Mouse (Mus musculus): ENCODE data around the gene Fat1. TPM values are rescaled to one million over a fixed set of nuclear protein-coding genes. Genes with fewer than 3 reads are reported as not detected.

Gene Fat1
- polyA plus RNA-seq, 1 experiment from 2014 or later, result 10.4 TPM

DNA sequence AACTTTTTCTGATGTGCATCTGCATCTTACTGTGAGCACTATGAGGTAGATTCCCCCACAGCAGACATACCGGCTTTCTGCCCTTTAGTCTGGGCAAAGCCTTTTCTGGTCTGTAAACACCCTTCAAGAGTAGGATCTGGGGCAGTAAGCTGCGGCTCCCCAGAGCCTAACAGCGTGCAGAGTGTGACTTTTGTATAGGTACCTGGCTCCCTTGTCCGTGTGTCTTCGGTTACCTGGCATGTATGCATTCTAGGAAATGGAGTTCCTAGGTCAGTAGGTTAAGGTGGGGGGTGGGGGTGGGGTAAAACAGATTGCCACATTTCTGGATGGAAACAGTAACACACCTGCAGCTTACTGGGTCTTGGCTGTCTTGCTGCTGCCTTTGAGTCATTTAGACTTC lies 36.7 kb downstream of the Fat1 start:
- Histone ChIP-seq H3K9me3 (replicated peaks; ENCODE audit: control insufficient read depth, low read length) (no peaks in the 10 kb centered on the region), H3K27ac (ENCODE audit: low read length) (no peak overlapping the region), H3K36me3 (ENCODE audit: control insufficient read depth, insufficient read depth) (no peaks in the 10 kb centered on the region), H3K27me3 (ENCODE audit: control insufficient read depth, insufficient read depth, low read length) (no peaks in the 10 kb centered on the region), H3K4me1 (ENCODE audit: control insufficient read depth, insufficient read depth, low read length) (peaks cover 14% of the 10 kb centered on the region), H3K4me2 (ENCODE audit: low read depth, low read length) (no peak overlapping the region), H3K9ac (ENCODE audit: low read length) (no peak overlapping the region), H3K4me3 (ENCODE audit: low read length) (no peak overlapping the region)
- 71% methylated on average over 5 of the region's 5 CpGs for WGBS
- ATAC-seq (replicated peaks; ENCODE audit: extremely low read depth, insufficient read depth, low FRiP score), result no peak

DNA sequence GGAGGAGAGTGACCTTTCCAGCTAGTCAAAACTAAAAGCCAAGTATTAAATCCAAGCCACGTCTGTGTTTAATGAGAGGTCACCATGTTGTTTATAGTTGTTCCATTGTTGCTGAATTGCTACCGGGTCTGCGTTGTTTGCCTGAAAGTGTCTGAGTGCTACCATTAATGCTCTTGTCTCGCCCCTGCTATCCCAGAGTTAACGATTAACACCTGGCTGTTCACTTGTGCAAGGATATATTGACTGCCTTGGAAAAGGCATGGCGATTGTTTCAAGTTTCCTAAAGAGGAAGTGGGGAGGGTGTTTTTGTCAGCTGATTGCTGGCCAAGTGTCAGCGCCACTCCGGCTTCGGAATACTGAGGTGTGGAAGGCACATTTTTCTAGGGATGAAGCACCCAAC lies 39.9 kb downstream of the Fat1 start:
- H3K27me3 ChIP-seq (ENCODE audit: control insufficient read depth, insufficient read depth, low read length), result no peaks in the 10 kb centered on the region
- no peak overlapping the region for H3K4me3 ChIP-seq (ENCODE audit: low read length)
- 41% methylated on average over 9 of the region's 9 CpGs for WGBS
- H3K36me3 ChIP-seq (ENCODE audit: control insufficient read depth, insufficient read depth), result no peaks in the 10 kb centered on the region
- no peak overlapping the region for H3K4me2 ChIP-seq (ENCODE audit: low read depth, low read length)
- H3K4me1 ChIP-seq (ENCODE audit: control insufficient read depth, insufficient read depth, low read length), result peaks cover 31% of the 10 kb centered on the region
- no peaks in the 10 kb centered on the region for H3K9me3 ChIP-seq (replicated peaks; ENCODE audit: control insufficient read depth, low read length)
- no peak for ATAC-seq (replicated peaks; ENCODE audit: extremely low read depth, insufficient read depth, low FRiP score)
- no peak overlapping the region for H3K9ac ChIP-seq (ENCODE audit: low read length)
- H3K27ac ChIP-seq (ENCODE audit: low read length), result peak overlapping the region; percentile 79

DNA sequence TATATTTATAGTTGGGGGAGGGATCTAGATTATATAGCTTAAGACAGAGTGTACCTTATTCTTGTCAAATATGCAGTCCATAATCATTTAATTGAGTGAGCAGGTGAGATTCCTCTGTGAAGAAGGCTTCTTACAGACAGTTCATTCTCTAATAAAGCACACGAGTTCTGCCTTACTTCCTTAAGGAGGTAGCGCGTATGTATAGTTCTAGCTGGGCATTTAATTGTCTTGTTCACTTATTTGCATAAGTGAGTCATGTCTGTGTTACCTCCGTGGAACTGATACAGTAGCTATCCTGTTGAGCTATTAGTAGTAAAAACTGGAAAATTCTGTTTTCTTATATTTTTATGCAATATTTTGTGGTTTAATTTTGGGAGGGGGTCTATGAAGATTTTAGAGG lies 40.4 kb downstream of the Fat1 start:
- Histone ChIP-seq H3K9ac (ENCODE audit: low read length) (no peak overlapping the region), H3K36me3 (ENCODE audit: control insufficient read depth, insufficient read depth) (no peaks in the 10 kb centered on the region), H3K27ac (ENCODE audit: low read length) (no peak overlapping the region), H3K4me2 (ENCODE audit: low read depth, low read length) (no peak overlapping the region), H3K9me3 (replicated peaks; ENCODE audit: control insufficient read depth, low read length) (no peaks in the 10 kb centered on the region), H3K27me3 (ENCODE audit: control insufficient read depth, insufficient read depth, low read length) (no peaks in the 10 kb centered on the region), H3K4me1 (ENCODE audit: control insufficient read depth, insufficient read depth, low read length) (peaks cover 35% of the 10 kb centered on the region), H3K4me3 (ENCODE audit: low read length) (no peak overlapping the region)
- no peak for ATAC-seq (replicated peaks; ENCODE audit: extremely low read depth, insufficient read depth, low FRiP score)
- 84% methylated on average over 4 of the region's 4 CpGs for WGBS

DNA sequence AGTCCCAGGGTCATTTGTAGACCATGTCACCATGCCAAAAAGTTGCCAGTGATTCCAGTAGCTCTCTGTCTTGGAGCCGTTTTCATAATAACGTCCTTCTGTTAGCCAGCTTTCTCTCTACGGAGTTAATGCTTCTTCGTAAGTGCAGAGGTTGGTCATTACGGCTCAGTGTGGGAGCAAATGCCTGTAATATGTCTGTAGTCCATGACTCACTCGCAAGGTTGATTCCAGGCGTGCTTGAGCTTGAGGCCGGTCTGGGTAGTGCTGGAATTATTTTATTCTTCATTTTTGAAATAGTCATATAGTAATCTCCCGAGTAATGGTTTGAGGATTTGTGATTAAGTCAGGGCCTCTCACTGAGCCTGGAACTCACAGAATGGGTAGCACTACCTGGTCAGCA lies 43.4 kb downstream of the Fat1 start:
- ATAC-seq (replicated peaks; ENCODE audit: extremely low read depth, insufficient read depth, low FRiP score), result no peak
- no peak overlapping the region for H3K4me3 ChIP-seq (ENCODE audit: low read length)
- H3K27me3 ChIP-seq (ENCODE audit: control insufficient read depth, insufficient read depth, low read length), result no peaks in the 10 kb centered on the region
- no peaks in the 10 kb centered on the region for H3K36me3 ChIP-seq (ENCODE audit: control insufficient read depth, insufficient read depth)
- H3K4me1 ChIP-seq (ENCODE audit: control insufficient read depth, insufficient read depth, low read length), result peaks cover 45% of the 10 kb centered on the region
- H3K27ac ChIP-seq (ENCODE audit: low read length), result peak overlapping the region; percentile 93
- peak overlapping the region; percentile 13; the same call in 1 of the 2 replicates for H3K9ac ChIP-seq (ENCODE audit: low read length)
- WGBS, result 49% methylated on average over 9 of the region's 9 CpGs
- H3K4me2 ChIP-seq (ENCODE audit: low read depth, low read length), result peak overlapping the region; percentile 10; the same call in 1 of the 2 replicates
- H3K9me3 ChIP-seq (replicated peaks; ENCODE audit: control insufficient read depth, low read length), result no peaks in the 10 kb centered on the region

DNA sequence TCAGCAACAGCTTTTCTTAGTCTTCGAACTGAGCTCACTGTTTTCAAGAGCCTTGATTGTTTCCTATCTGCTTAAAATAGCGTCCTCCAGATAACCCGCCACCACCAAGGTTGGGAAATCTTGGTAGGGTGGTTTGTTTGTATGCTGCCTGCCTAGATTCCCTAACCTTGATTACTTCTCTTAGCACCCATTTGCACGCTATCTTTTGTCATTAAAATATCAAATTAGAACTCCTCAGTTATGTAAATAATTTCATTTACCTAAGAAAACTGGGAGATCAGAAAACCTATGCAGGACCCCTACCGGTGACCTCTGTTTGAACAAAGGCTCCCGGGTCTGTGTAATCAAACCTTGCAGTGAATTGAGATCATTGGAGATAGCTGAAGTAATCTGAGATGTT lies 44.0 kb downstream of the Fat1 start:
- Histone ChIP-seq H3K9me3 (replicated peaks; ENCODE audit: control insufficient read depth, low read length) (no peaks in the 10 kb centered on the region), H3K9ac (ENCODE audit: low read length) (peak overlapping the region; percentile 0; the same call in 1 of the 2 replicates), H3K36me3 (ENCODE audit: control insufficient read depth, insufficient read depth) (no peaks in the 10 kb centered on the region), H3K4me3 (ENCODE audit: low read length) (no peak overlapping the region), H3K27me3 (ENCODE audit: control insufficient read depth, insufficient read depth, low read length) (no peaks in the 10 kb centered on the region), H3K27ac (ENCODE audit: low read length) (peak overlapping the region; percentile 93), H3K4me2 (ENCODE audit: low read depth, low read length) (peak overlapping the region; percentile 22; the same call in 1 of the 2 replicates), H3K4me1 (ENCODE audit: control insufficient read depth, insufficient read depth, low read length) (peaks cover 47% of the 10 kb centered on the region)
- ATAC-seq (replicated peaks; ENCODE audit: extremely low read depth, insufficient read depth, low FRiP score), result no peak
- WGBS, result 20% methylated on average over 6 of the region's 6 CpGs

DNA sequence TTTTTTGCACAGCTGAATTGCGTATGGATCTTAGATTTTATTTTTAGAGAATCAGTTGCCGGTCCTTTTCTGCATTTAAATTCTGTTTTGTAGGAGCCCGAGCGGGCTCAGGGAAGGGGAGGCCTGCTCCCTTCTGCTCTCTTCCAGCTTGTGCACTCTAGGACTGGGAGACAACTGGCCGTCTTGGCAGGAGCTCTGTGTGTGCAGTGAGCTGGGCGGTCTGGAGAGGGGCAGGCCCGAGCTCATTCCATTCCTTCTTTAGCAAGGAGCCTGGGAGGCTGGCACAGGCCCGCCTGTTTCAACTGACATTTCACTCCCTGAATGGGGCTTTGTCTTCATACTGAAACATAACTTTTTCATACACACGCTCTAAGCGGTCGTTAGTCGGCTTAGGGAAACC lies 44.8 kb downstream of the Fat1 start:
- peak overlapping the region; percentile 93 for H3K27ac ChIP-seq (ENCODE audit: low read length)
- ATAC-seq (replicated peaks; ENCODE audit: extremely low read depth, insufficient read depth, low FRiP score), result peak; percentile 95
- H3K4me2 ChIP-seq (ENCODE audit: low read depth, low read length), result peak overlapping the region; percentile 33
- WGBS, result 31% methylated on average over 12 of the region's 12 CpGs
- no peaks in the 10 kb centered on the region for H3K9me3 ChIP-seq (replicated peaks; ENCODE audit: control insufficient read depth, low read length)
- no peaks in the 10 kb centered on the region for H3K36me3 ChIP-seq (ENCODE audit: control insufficient read depth, insufficient read depth)
- H3K27me3 ChIP-seq (ENCODE audit: control insufficient read depth, insufficient read depth, low read length), result no peaks in the 10 kb centered on the region
- peak overlapping the region; percentile 57 for H3K9ac ChIP-seq (ENCODE audit: low read length)
- no peak overlapping the region for H3K4me3 ChIP-seq (ENCODE audit: low read length)
- peaks cover 45% of the 10 kb centered on the region for H3K4me1 ChIP-seq (ENCODE audit: control insufficient read depth, insufficient read depth, low read length)

DNA sequence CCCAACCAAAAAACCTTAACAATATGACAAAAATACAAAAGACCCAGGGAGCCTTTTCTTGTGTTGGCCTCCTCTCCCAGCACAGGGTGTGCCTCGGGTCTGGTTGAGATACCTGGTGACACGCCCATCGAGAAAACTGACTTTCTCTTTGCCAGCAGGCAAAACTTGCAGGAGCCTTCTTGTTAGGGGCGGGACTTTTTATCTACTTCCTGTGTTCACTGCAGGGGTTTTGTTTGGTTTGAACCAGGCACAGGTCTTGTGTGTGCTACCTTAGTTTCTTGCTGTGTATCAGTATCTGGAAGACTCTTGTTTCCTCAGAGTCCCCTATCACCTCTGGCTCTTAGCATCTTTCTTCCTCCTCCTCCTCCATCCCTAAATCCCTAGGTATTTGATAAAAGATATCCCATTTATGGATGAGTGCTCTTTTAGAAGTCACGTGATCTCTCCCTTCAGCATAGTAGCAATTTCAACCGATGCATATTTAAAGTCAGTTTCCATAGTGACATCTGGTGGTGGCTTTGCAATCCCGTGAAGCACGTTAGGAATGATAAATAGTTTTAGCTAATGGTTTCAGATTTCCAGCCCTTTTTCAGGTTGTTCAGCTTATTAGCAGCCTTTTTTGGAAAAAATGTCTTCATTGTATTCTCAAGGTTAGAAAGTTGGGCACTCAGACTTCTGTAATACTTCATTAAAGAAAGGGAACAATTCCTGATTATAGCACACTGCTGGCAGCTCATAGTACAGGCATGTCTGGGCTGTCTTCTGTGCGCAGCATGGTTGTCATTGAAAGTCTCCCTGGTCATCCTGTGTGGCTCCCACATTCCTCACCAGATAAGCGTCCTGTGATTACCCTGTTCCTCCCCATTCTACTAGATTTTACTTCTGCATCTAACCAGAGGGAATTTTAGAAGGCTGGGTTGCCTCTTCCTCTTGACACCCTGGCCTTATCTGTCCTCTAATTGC lies 50.4 kb downstream of the Fat1 start:
- 18% methylated on average over 10 of the region's 10 CpGs for WGBS
- H3K27me3 ChIP-seq (ENCODE audit: control insufficient read depth, insufficient read depth, low read length), result no peaks in the 10 kb centered on the region
- no peaks in the 10 kb centered on the region for H3K9me3 ChIP-seq (replicated peaks; ENCODE audit: control insufficient read depth, low read length)
- H3K4me1 ChIP-seq (ENCODE audit: control insufficient read depth, insufficient read depth, low read length), result peaks cover 34% of the 10 kb centered on the region
- H3K4me2 ChIP-seq (ENCODE audit: low read depth, low read length), result no peak overlapping the region; the same call in 1 of the 2 replicates
- no peak overlapping the region for H3K4me3 ChIP-seq (ENCODE audit: low read length)
- 0 out of 2 replicates have a peak overlapping the region, but pooled peaks have one; percentile 16 for H3K9ac ChIP-seq (ENCODE audit: low read length)
- H3K36me3 ChIP-seq (ENCODE audit: control insufficient read depth, insufficient read depth), result peaks cover 12% of the 10 kb centered on the region
- no peak; the same call in 1 of the 2 replicates for ATAC-seq (replicated peaks; ENCODE audit: extremely low read depth, insufficient read depth, low FRiP score)
- H3K27ac ChIP-seq (ENCODE audit: low read length), result peak overlapping the region; percentile 57

DNA sequence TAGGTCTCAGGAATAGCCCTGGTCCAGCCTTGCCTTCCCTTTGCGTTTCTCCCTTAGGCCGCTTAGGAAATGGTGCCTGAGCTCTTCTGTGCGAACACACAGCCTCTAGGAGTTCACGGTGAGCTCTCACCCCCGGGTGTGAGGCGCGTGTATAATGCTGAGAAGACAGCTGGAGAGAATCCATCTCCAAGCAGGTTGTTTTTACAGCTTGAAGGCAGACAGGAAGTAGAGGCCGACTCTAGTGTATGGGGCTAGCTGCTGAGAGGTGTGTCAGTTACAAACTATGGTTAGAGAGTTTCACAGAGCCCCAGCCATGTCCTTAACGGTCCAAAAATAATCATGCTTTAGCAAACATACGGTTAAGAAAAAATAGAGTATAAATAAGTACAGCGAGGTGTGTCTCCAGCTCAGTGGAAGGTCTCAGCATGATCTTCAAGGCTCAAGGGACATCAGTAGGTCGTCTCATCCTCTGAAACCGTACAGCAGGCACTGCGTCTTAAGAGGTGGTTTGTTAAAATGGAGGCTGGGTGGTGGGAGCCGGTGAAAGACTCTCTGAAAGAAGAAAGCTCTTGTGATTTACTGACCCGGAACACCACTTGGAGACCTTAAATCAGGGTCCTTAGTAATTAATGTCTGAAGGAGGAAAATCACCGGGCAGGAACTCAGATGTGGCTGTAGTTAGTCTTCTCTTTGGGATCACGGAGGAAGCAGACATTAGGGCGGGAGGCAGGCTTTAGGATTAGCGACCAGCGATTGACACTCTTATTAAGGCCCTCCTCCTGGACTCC lies 56.6 kb downstream of the Fat1 start:
- Histone ChIP-seq H3K4me2 (ENCODE audit: low read depth, low read length) (no peak overlapping the region), H3K27me3 (ENCODE audit: control insufficient read depth, insufficient read depth, low read length) (no peaks in the 10 kb centered on the region; the same call in 1 of the 2 replicates), H3K4me3 (ENCODE audit: low read length) (no peak overlapping the region), H3K4me1 (ENCODE audit: control insufficient read depth, insufficient read depth, low read length) (peaks cover 39% of the 10 kb centered on the region), H3K27ac (ENCODE audit: low read length) (peak overlapping the region; percentile 42; the same call in 1 of the 2 replicates), H3K36me3 (ENCODE audit: control insufficient read depth, insufficient read depth) (peaks cover 16% of the 10 kb centered on the region), H3K9me3 (replicated peaks; ENCODE audit: control insufficient read depth, low read length) (no peaks in the 10 kb centered on the region), H3K9ac (ENCODE audit: low read length) (no peak overlapping the region)
- 52% methylated on average over 21 of the region's 21 CpGs for WGBS
- ATAC-seq (replicated peaks; ENCODE audit: extremely low read depth, insufficient read depth, low FRiP score), result peak; percentile 28
